Mouse (Mus musculus) CH12.LX (cell line): ENCODE measurements around the gene Cmtm3. TPM values are rescaled to one million over a fixed set of nuclear protein-coding genes. Genes with fewer than 3 reads are reported as not detected.
A peak's percentile ranks its signal among the peaks of the same experiment; 100 is the strongest.

Source experiments
- DNase-seq: peaks from one replicate; pipeline ENCODE4 v3.0.0-alpha.2; 2013; ENCODE audit errors: extremely low read depth
- H3K27ac ChIP-seq: 2 replicates; pipeline ENCODE4 v1.5.1; 2012; ENCODE audit warnings: low read depth, mild to moderate bottlenecking, control low read depth, moderate library complexity; ENCODE audit not compliant: insufficient read depth
- H3K27me3 ChIP-seq: replicated peaks from 2 replicates; pipeline ENCODE3; 2012; ENCODE audit warnings: inconsistent platforms
- H3K36me3 ChIP-seq, 2 experiments: replicated peaks in 1 of 2; 2 replicates each; pipeline versions ENCODE3 to v1.6.1; 2012; ENCODE audit warnings: inconsistent platforms in 1 of 2, low read length in 1 of 2, mild to moderate bottlenecking in 1 of 2, mixed read lengths in 1 of 2, moderate library complexity in 1 of 2; ENCODE audit not compliant: control insufficient read depth in 1 of 2, insufficient read depth in 1 of 2
- H3K4me1 ChIP-seq, 2 experiments: 2 replicates each; pipeline ENCODE4 v1.6.1; 2012; ENCODE audit warnings: inconsistent platforms in 1 of 2, moderate library complexity in 1 of 2; ENCODE audit not compliant: insufficient read depth in 2 of 2, control insufficient read depth in 1 of 2
- H3K4me2 ChIP-seq: 2 replicates; pipeline ENCODE4 v1.6.1; 2012; ENCODE audit warnings: low read depth, mild to moderate bottlenecking, control low read depth; ENCODE audit not compliant: poor library complexity, insufficient read depth, severe bottlenecking
- H3K4me3 ChIP-seq, 3 experiments: fragments of 150-350 bp in 1 of 3; sonication (generic) in 1 of 3; replicated peaks in 1 of 3; 2 replicates each; pipeline versions ENCODE3 to v1.5.1; 2011 to 2012; ENCODE audit warnings: low read depth in 2 of 3, low read length in 2 of 3, mild to moderate bottlenecking in 2 of 3, moderate library complexity in 2 of 3, control low read depth in 1 of 3, improper control_type of control experiment in 1 of 3, inconsistent platforms in 1 of 3, mixed read lengths in 1 of 3; ENCODE audit not compliant: poor library complexity in 1 of 3
- H3K79me2 ChIP-seq: replicated peaks from 2 replicates; pipeline ENCODE4 v1.6.1; 2012; ENCODE audit warnings: mild to moderate bottlenecking, moderate library complexity; ENCODE audit not compliant: control insufficient read depth, poor library complexity, insufficient read depth, severe bottlenecking; ENCODE audit errors: extremely low read depth
- H3K9ac ChIP-seq: 2 replicates; pipeline ENCODE4 v1.6.1; 2012; ENCODE audit warnings: low read depth, mild to moderate bottlenecking, control low read depth, moderate library complexity; ENCODE audit not compliant: insufficient read depth
- H3K9me3 ChIP-seq: replicated peaks from 2 replicates; pipeline ENCODE3; 2012; ENCODE audit warnings: low read length, inconsistent platforms, mixed read lengths
- E2F4 ChIP-seq: IDR thresholded peaks from 2 replicates; pipeline ENCODE4 v1.6.1; 2011; ENCODE audit warnings: low read depth, low read length, improper control_type of control experiment; ENCODE audit not compliant: insufficient replicate concordance
- ETS1 ChIP-seq: conservative IDR thresholded peaks from 2 replicates; pipeline ENCODE4 v1.6.1; 2012; ENCODE audit warnings: low read depth, mild to moderate bottlenecking, inconsistent platforms, low read length, improper control_type of control experiment, moderate library complexity
- IRF4 ChIP-seq: IDR thresholded peaks from 2 replicates; pipeline ENCODE4 v1.6.1; 2014; ENCODE audit warnings: low read depth, mild to moderate bottlenecking, inconsistent platforms, low read length, improper control_type of control experiment
- JUND ChIP-seq: conservative IDR thresholded peaks from 2 replicates; pipeline ENCODE4 v1.6.1; 2011; ENCODE audit warnings: low read depth, low read length, improper control_type of control experiment
- KAT2A ChIP-seq: IDR thresholded peaks from 2 replicates; pipeline ENCODE4 v1.6.1; 2012; ENCODE audit warnings: low read length, improper control_type of control experiment, inconsistent platforms; ENCODE audit not compliant: insufficient replicate concordance
- MAFK ChIP-seq: IDR thresholded peaks from 2 replicates; pipeline ENCODE4 v1.6.1; 2011; ENCODE audit warnings: low read length, improper control_type of control experiment; ENCODE audit not compliant: insufficient replicate concordance
- MAZ ChIP-seq: IDR thresholded peaks from 2 replicates; pipeline ENCODE4 v1.6.1; 2012; ENCODE audit warnings: low read depth, mild to moderate bottlenecking, inconsistent platforms, low read length, improper control_type of control experiment, moderate library complexity
- MXI1 ChIP-seq: IDR thresholded peaks from 2 replicates; pipeline ENCODE4 v1.6.1; 2011; ENCODE audit warnings: mild to moderate bottlenecking, low read depth, low read length, improper control_type of control experiment
- MYC ChIP-seq: IDR thresholded peaks from 2 replicates; pipeline ENCODE4 v1.6.1; 2011; ENCODE audit warnings: low read depth, mild to moderate bottlenecking, improper control_type of control experiment, low read length
- NELFE ChIP-seq: IDR thresholded peaks from 2 replicates; pipeline ENCODE4 v1.6.1; 2011; ENCODE audit warnings: low read depth, low read length, improper control_type of control experiment
- NRF1 ChIP-seq: IDR thresholded peaks from 2 replicates; pipeline ENCODE4 v1.6.1; 2014; ENCODE audit warnings: low read depth, mild to moderate bottlenecking, inconsistent platforms, low read length, improper control_type of control experiment, moderate library complexity
- PAX5 ChIP-seq: IDR thresholded peaks from 2 replicates; pipeline ENCODE4 v1.6.1; 2012; ENCODE audit warnings: low read length, inconsistent platforms, mixed read lengths
- TCF12 ChIP-seq: IDR thresholded peaks from 2 replicates; pipeline ENCODE4 v1.6.1; 2014; ENCODE audit warnings: low read depth, mild to moderate bottlenecking, inconsistent platforms, low read length, improper control_type of control experiment
- USF2 ChIP-seq: conservative IDR thresholded peaks from 2 replicates; pipeline ENCODE4 v1.6.1; 2011; ENCODE audit warnings: low read depth, low read length, improper control_type of control experiment
- ZKSCAN1 ChIP-seq: IDR thresholded peaks from 2 replicates; pipeline ENCODE4 v1.6.1; 2012; ENCODE audit warnings: low read depth, inconsistent platforms, low read length, improper control_type of control experiment, borderline replicate concordance
- ZMIZ1 ChIP-seq: IDR thresholded peaks from 2 replicates; pipeline ENCODE4 v1.6.1; 2012; ENCODE audit warnings: low read depth, mild to moderate bottlenecking, inconsistent platforms, low read length, improper control_type of control experiment
- dilution Hi-C: fragments of 300-500 bp; cut with MboI; formaldehyde crosslinking; loops from 2 replicates; pipeline ENCODE4 v1.14.3; 2020; ENCODE audit warnings: low sequenced_read_pairs; ENCODE audit not compliant: extremely low pct_unique_long_range_greater_than_20kb, extremely low pct_ligation_motif_present
- in situ Hi-C: fragments of 300-500 bp; cut with MboI; formaldehyde crosslinking; loops from 3 replicates; pipeline ENCODE4 v1.14.3; 2019; ENCODE audit warnings: low sequenced_read_pairs, low pct_ligation_motif_present, low pct_unique_long_range_greater_than_20kb, mixed read lengths
- polyA plus RNA-seq: library from polyadenylated mRNA; unstranded; fragments of >175 nt; gene quantifications from 2 replicates; pipeline ENCODE4 v1.2.1, GENCODE M21; 2012; ENCODE audit warnings: low read depth; ENCODE audit not compliant: insufficient read length
- total RNA-seq, 2 experiments: library from RNA; depleted of rRNA; stranded (reverse); fragments of 300-350 nt in 1 of 2; fragments of >200 nt in 1 of 2; gene quantifications; 2 replicates each; pipeline ENCODE4 v1.2.3; 2012 to 2014

The Cmtm3 gene
- total and polyA plus RNA-seq, 3 experiments = 3.9 to 11.0 (median 4.3) TPM

DNA sequence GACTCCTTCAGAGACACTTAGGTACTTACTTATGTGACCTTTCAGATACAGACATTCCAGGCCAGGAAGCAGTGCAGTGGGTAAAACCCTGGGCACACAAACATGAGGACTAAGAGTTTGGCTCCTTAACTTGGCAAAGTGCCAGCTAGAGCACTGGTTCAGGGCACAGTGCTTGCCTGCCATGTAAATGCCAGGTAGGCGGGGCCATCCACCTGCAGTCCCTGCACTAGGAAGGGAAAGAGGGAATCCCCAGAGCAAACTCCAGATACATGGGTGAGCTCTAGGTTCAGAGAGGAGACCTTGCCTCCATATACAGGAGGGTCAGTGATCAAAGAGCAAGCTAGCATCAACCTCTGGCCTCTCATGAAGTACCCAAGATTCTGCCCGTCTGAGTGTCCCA, 48.8 kb downstream of the Cmtm3 start:
- Histone ChIP-seq H3K36me3 (no peaks in the 10 kb centered on the region), H3K4me1 (peaks cover 9 to 30% of the 10 kb centered on the region in 2 experiments; a peak in 3 of 4 replicates), H3K27ac (no peak overlapping the region), H3K27me3 (no peaks in the 10 kb centered on the region), H3K9ac (no peak overlapping the region), H3K79me2 (no peaks in the 10 kb centered on the region), H3K4me3 (no peak overlapping the region), H3K4me2 (no peak overlapping the region), H3K9me3 (no peaks in the 10 kb centered on the region)
- no peak for DNase-seq
- in situ Hi-C loops = no loop called here
- dilution Hi-C loops = no loop called here
- no peak for TF ChIP-seq PAX5
- TF ChIP-seq TCF12 = no peak
- TF ChIP-seq MYC = no peak
- TF ChIP-seq E2F4 = no peak
- no peak for TF ChIP-seq NELFE
- no peak for TF ChIP-seq ZMIZ1
- no peak for TF ChIP-seq IRF4
- TF ChIP-seq NRF1 = no peak
- TF ChIP-seq USF2 = no peak
- TF ChIP-seq MAZ = no peak
- TF ChIP-seq MXI1 = no peak

DNA sequence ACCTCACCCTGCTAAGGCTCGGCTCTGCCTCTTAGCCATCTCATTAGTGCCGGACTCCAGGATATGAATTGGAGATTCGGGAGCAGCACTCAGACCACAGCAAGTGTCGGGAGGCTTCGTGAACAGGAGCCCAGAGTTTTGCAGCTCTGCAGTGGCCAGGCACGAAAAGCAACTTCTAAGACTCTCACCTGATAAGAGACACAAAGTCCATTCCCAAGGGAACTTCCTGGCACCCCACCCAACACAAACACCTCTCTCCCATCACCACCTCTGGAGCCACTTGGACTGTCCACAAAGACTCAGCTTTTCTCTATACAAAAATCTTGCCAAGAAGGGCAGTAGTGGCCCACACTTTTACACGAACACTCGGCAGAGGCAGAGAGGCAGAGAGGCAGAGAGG, 51.0 kb downstream of the Cmtm3 start:
- Histone ChIP-seq H3K4me2 (no peak overlapping the region), H3K27me3 (peaks cover 7% of the 10 kb centered on the region), H3K9me3 (no peaks in the 10 kb centered on the region), H3K4me1 (peaks cover 2 to 25% of the 10 kb centered on the region in 2 experiments; a peak in 2 of 4 replicates), H3K36me3 (no peaks in the 10 kb centered on the region), H3K27ac (no peak overlapping the region), H3K79me2 (no peaks in the 10 kb centered on the region), H3K9ac (no peak overlapping the region), H3K4me3 (no peak overlapping the region)
- DNase-seq = no peak
- dilution Hi-C loops = no loop called here
- TF ChIP-seq JUND (no peak), ETS1 (no peak), MAZ (no peak)
- in situ Hi-C loops = no loop called here

DNA sequence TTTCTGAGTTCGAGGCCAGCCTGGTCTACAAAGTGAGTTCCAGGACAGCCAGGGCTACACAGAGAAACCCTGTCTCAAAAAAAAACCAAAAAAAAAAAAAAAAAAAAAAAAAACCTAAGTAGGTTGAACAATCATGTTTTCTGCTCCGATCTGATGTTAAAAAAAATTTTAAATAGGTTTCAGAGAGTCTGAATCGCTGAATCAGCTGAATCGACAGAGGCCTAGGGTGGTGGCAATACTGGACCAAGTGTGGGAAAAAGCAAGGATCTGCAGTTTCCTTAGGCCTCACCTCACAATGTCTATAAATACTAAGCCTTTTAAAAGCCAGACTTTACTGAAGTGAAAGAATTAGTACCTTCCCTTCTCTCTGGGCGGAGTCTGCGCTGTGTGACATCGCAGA, 53.9 kb downstream of the Cmtm3 start:
- TF ChIP-seq ZMIZ1 = no peak
- TF ChIP-seq MAFK = peak; percentile 71
- TF ChIP-seq E2F4 = no peak
- no peak for TF ChIP-seq ZKSCAN1
- no peak for TF ChIP-seq KAT2A
- peaks cover 17% of the 10 kb centered on the region for H3K27me3 ChIP-seq
- DNase-seq = no peak
- peaks cover 11% of the 10 kb centered on the region for H3K9me3 ChIP-seq
- no peak overlapping the region for H3K4me3 ChIP-seq
- dilution Hi-C loops = no loop called here
- in situ Hi-C loops = no loop called here
- H3K4me2 ChIP-seq = no peak overlapping the region
- no peaks in the 10 kb centered on the region for H3K36me3 ChIP-seq
- H3K79me2 ChIP-seq = no peaks in the 10 kb centered on the region
- H3K4me1 ChIP-seq = peaks cover 0 to 11% of the 10 kb centered on the region in 2 experiments; a peak in 2 of 4 replicates
- H3K9ac ChIP-seq = no peak overlapping the region
- no peak overlapping the region for H3K27ac ChIP-seq
